Mouse (Mus musculus): Measurements from ENCODE around the gene Sparcl1.

- TF ChIP-seq MAFK (IDR thresholded peaks at IDR 0.05; ENCODE audit: insufficient read depth, low read depth, low read length), result no peak
- TF ChIP-seq CHD2 (IDR thresholded peaks at IDR 0.05; ENCODE audit: low read depth, low read length), result no peak
- TF ChIP-seq ZNF384 (IDR thresholded peaks at IDR 0.05; ENCODE audit: low read depth, low read length), result no peak
- no peak for TF ChIP-seq HCFC1 (IDR thresholded peaks at IDR 0.05; ENCODE audit: borderline replicate concordance, insufficient read depth, low read length)
Measured at GRCm38 (mm10) chr5:104032434-104033097, 81.0 kb downstream of the Sparcl1 start.
